Comparison of ENCODE assay signal across 10 mouse cellular contexts in the genomic region with DNA sequence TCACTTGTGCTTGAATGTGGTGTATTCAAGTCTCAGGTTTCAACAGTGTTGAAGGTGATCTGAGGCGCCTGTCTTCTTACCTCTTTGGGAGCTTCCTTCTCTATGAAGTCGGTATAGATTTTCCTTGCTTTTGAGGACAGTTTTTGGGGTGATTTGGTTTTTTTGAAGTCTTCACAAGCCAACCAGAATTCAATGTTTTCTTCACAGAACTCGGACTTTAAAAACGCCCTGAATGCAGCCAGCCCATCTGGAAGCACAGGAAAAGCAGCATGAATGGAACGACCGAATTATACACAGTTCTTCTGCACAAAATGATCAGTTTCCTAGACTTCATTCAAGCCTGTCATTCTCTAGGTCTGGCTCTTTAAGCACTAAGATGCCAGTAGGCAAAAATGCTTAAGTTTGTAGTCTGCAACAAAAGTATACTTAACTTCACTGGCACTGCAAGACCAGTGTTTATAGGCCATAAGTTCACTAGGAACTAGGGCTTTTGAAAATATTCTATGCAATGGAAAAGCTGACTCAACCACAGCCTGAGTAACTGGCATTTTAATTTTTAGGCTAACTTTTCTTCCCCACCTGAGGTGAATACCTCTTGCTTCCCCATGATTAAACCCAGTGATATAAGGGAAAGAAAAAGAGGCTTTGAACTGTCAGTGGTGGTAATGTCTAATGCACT. TPM values are rescaled to one million over a fixed set of nuclear protein-coding genes. Genes with fewer than 3 reads are reported as not detected.
DNase-seq lines count a peak whose midpoint lies in the region; ATAC-seq lines count a peak whose summit lies in the region.
"Had no signal": no experiment of that assay in that cellular context is flagged by ENCODE, and none has a peak within 500 bp of the region (broad histone marks: within the 10 kb centered on the region; RNA-seq: fewer than 3 reads in every experiment).

No protein-coding gene starts in this region.

- no peaks in the 10 kb centered on the region for H3K27me3 ChIP-seq in kidney, embryonic 15.5 days
- no peaks in the 10 kb centered on the region for H3K27me3 ChIP-seq in embryonic facial prominence, embryonic 11.5 days (ENCODE audit: control insufficient read depth, insufficient read depth, low read length)
- H3K27me3 ChIP-seq in intestine, embryonic 15.5 days (replicated peaks) = no peaks in the 10 kb centered on the region

- peaks cover 17% of the 10 kb centered on the region for H3K4me1 ChIP-seq in kidney, embryonic 15.5 days
- H3K4me1 ChIP-seq in embryonic facial prominence, embryonic 11.5 days (ENCODE audit: control insufficient read depth, insufficient read depth, low read length) = no peaks in the 10 kb centered on the region; the same call in 1 of the 2 replicates
- 0 out of 2 replicates have a peak, but pooled peaks cover 3% of the 10 kb centered on the region for H3K4me1 ChIP-seq in intestine, embryonic 15.5 days (replicated peaks)

- no peak for ATAC-seq in kidney, embryonic 15.5 days (replicated peaks; ENCODE audit: low FRiP score)
- ATAC-seq in embryonic facial prominence, embryonic 11.5 days (replicated peaks; ENCODE audit: insufficient number of reproducible peaks, low FRiP score, low TSS enrichment, low read depth) = no peak
- no peak for ATAC-seq in intestine, embryonic 15.5 days

- DNase-seq in kidney, adult 9 months = no peak
- DNase-seq in embryonic facial prominence, embryonic 11.5 days (ENCODE audit: low spot score) = no peak
- DNase-seq in naive thymus-derived CD4-positive, alpha-beta T cell, adult 2 months (ENCODE audit: low read depth) = peak; percentile 44
- DNase-seq in adrenal gland, adult 2 months = no peak
- no peak for DNase-seq in gastrocnemius, adult 18-20 months (ENCODE audit: low spot score)
- no peak for DNase-seq in left cerebral cortex, adult 8-10 months (ENCODE audit: low spot score in 2 of 2)
- DNase-seq: retina, postnatal 1 day had no signal

- H3K36me3 ChIP-seq in kidney, embryonic 15.5 days = no peaks in the 10 kb centered on the region
- no peaks in the 10 kb centered on the region for H3K36me3 ChIP-seq in embryonic facial prominence, embryonic 11.5 days (replicated peaks; ENCODE audit: control insufficient read depth, insufficient read depth, low read depth, low read length)
- no peaks in the 10 kb centered on the region for H3K36me3 ChIP-seq in intestine, embryonic 15.5 days
- H3K36me3 ChIP-seq: G1E had no signal

- no peak overlapping the region for H3K9ac ChIP-seq in kidney, embryonic 15.5 days
- no peak overlapping the region; the same call in 1 of the 2 replicates for H3K9ac ChIP-seq in embryonic facial prominence, embryonic 11.5 days (replicated peaks; ENCODE audit: low read length)
- H3K9ac ChIP-seq in intestine, embryonic 15.5 days = no peak overlapping the region

- no peaks in the 10 kb centered on the region for H3K9me3 ChIP-seq in kidney, embryonic 15.5 days (replicated peaks)
- H3K9me3 ChIP-seq in embryonic facial prominence, embryonic 11.5 days (replicated peaks; ENCODE audit: control insufficient read depth, low read length) = no peaks in the 10 kb centered on the region
- no peaks in the 10 kb centered on the region for H3K9me3 ChIP-seq in intestine, embryonic 15.5 days

- peak overlapping the region; percentile 68 for H3K4me3 ChIP-seq in kidney, embryonic 15.5 days (replicated peaks)
- H3K4me3 ChIP-seq in embryonic facial prominence, embryonic 11.5 days (ENCODE audit: low read depth, low read length) = peak overlapping the region; percentile 62; the same call in 1 of the 2 replicates
- H3K4me3 ChIP-seq in intestine, embryonic 15.5 days (replicated peaks) = no peak overlapping the region; the same call in 1 of the 2 replicates

- H3K27ac ChIP-seq in kidney, embryonic 15.5 days = no peak overlapping the region
- no peak overlapping the region for H3K27ac ChIP-seq in embryonic facial prominence, embryonic 11.5 days (replicated peaks; ENCODE audit: low read depth, low read length)
- H3K27ac ChIP-seq in intestine, embryonic 15.5 days = no peak overlapping the region

- WGBS in kidney, embryonic 15.5 days = 76% methylated on average over 6 of the region's 6 CpGs
- 86% methylated on average over 6 of the region's 6 CpGs for WGBS in embryonic facial prominence, embryonic 11.5 days
- 88% methylated on average over 6 of the region's 6 CpGs for WGBS in intestine, embryonic 15.5 days

- H3K4me2 ChIP-seq in kidney, embryonic 15.5 days = peak overlapping the region; percentile 80
- no peak overlapping the region for H3K4me2 ChIP-seq in embryonic facial prominence, embryonic 11.5 days (ENCODE audit: low read depth, low read length)
- peak overlapping the region; percentile 70; the same call in 1 of the 2 replicates for H3K4me2 ChIP-seq in intestine, embryonic 15.5 days (replicated peaks)

RNA-seq across cellular contexts. Expression of a gene that starts 1.8 kb away (rescaled TPM):
- polyA plus RNA-seq in kidney, embryonic 15.5 days (2015; fragmentation: Nextera tagmentation; extraction: Ambion mirVana) = 32.1 and 41.6 TPM in 2 replicates
- 67.8 and 86.1 TPM in 2 replicates for polyA plus RNA-seq in embryonic facial prominence, embryonic 11.5 days (2014; fragmentation: Nextera tagmentation; extraction: Ambion mirVana)
- 39.4 and 47.4 TPM in 2 replicates for polyA plus RNA-seq in intestine, embryonic 15.5 days (2015; fragmentation: Nextera tagmentation; extraction: Ambion mirVana)
- 100 to 1,000 TPM; 342 to 413 TPM for total RNA-seq in adrenal gland, adult 2 months (2021)
- 3.5 and 3.9 TPM in 2 replicates for polyA plus RNA-seq in adrenal gland, adult 2 months (2012; rRNA removed)
- total RNA-seq in gastrocnemius, adult 18-20 months (2021) = 1 to 10 TPM; 4.4 to 9.9 TPM
- total RNA-seq in left cerebral cortex, adult 8-10 months (2022) = 10 to 100 TPM; 74.2 to 87.5 (median 78.2) TPM
